Mouse (Mus musculus) forebrain, embryonic 14.5 days (tissue): ENCODE results near the gene Ptgds. TPM values are rescaled to one million over a fixed set of nuclear protein-coding genes. Genes with fewer than 3 reads are reported as not detected.

Experiments
- ATAC-seq: fragments of 200-750 bp; cut with Nextera tagmentation; 2 replicates; pipeline ENCODE4 v1.8.0; 2017; ENCODE audit warnings: mild to moderate bottlenecking, moderate library complexity
- DNase-seq: peaks from one replicate; pipeline ENCODE4 v3.0.0-alpha.2; 2015; ENCODE audit warnings: low spot score
- H3K27ac ChIP-seq: fragments of 300-500 bp; sonication (generic); 2 replicates; pipeline ENCODE4 v1.5.1; 2014; ENCODE audit warnings: low read depth, mild to moderate bottlenecking, control low read depth, low read length, moderate library complexity
- H3K27me3 ChIP-seq: fragments of 300-500 bp; sonication (generic); replicated peaks from 2 replicates; pipeline ENCODE4 v1.6.1; 2014; ENCODE audit warnings: low read length, control low read depth, mixed read lengths; ENCODE audit not compliant: control insufficient read depth, insufficient read depth
- H3K36me3 ChIP-seq: fragments of 300-500 bp; sonication (generic); 2 replicates; pipeline ENCODE4 v1.6.1; 2014; ENCODE audit warnings: low read length, control low read depth; ENCODE audit not compliant: control insufficient read depth, insufficient read depth
- H3K4me1 ChIP-seq: fragments of 300-500 bp; sonication (generic); 2 replicates; pipeline ENCODE4 v1.6.1; 2014; ENCODE audit warnings: antibody characterized with exemption, low read length, control low read depth; ENCODE audit not compliant: control insufficient read depth, insufficient read depth
- H3K4me2 ChIP-seq: fragments of 300-500 bp; sonication (generic); 2 replicates; pipeline ENCODE4 v1.6.1; 2014; ENCODE audit warnings: mild to moderate bottlenecking, control low read depth, low read length
- H3K4me3 ChIP-seq: fragments of 300-500 bp; sonication (generic); 2 replicates; pipeline ENCODE4 v1.5.1; 2014; ENCODE audit warnings: low read depth, low read length, control low read depth
- H3K9ac ChIP-seq: fragments of 300-500 bp; sonication (generic); 2 replicates; pipeline ENCODE4 v1.6.1; 2014; ENCODE audit warnings: mild to moderate bottlenecking, low read length, control low read depth, moderate library complexity
- H3K9me3 ChIP-seq: fragments of 300-500 bp; sonication (generic); replicated peaks from 2 replicates; pipeline ENCODE4 v1.6.1; 2016; ENCODE audit warnings: low read length, control low read depth, mixed read lengths; ENCODE audit not compliant: control insufficient read depth
- WGBS: fragments of 180-500 bp; shearing (Covaris S2); extraction: QIAGEN DNeasy Blood & Tissue Kit; methylation state at CpG from one replicate; pipeline ENCODE4 v1.1.7; 2014; 5-methylcytosine and 5-hydroxymethylcytosine counted together
- polyA plus RNA-seq: library from polyadenylated mRNA; unstranded; fragments of >200 nt; fragmentation: Nextera tagmentation; extraction: Ambion mirVana; gene quantifications from 2 replicates; pipeline ENCODE4 v1.2.1, GENCODE M21; 2014

Ptgds gene
- polyA plus RNA-seq, 1 experiment from 2014 or later = 170 TPM

DNA sequence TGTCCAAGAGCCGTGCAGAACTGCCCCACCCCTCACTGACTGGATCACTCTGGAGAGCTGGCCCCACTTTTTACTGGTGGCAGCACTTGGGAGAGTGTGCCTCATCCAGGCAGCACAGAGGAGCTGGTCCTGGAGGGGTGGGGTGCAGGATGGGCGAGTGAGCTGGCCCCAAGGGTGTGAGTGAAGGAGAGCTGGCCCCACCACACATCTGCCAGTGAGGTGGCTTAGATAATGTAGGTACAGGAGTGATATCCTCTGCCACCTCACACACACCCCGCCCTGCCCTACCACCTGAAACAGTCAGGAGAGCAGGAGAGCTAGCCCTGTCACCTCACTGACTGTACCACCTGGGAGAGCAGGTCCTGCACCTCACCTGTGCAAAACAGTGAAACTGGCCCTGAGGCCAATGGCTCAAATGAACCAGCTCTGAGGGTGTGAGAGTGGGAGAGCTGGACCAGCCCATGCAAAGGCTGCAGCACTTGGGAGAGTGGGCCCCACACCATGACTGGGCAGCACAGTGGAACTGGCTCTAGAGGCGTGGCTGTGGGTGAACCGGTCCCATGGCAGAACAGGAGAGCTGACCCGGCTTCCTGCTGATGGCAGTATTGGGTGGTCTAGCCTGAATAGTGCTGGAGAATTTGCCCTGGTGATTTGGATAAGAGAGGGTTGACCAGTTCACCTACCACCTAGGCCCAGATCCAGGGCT is 18.3 kb upstream of the Ptgds start:
- H3K4me3 ChIP-seq = no peak overlapping the region
- H3K9ac ChIP-seq = no peak overlapping the region
- no peak overlapping the region for H3K4me2 ChIP-seq
- H3K36me3 ChIP-seq = no peaks in the 10 kb centered on the region
- WGBS = 77% methylated on average over 6 of the region's 6 CpGs
- DNase-seq = no peak
- H3K4me1 ChIP-seq = no peaks in the 10 kb centered on the region
- H3K9me3 ChIP-seq = no peaks in the 10 kb centered on the region
- no peak for ATAC-seq
- H3K27me3 ChIP-seq = no peaks in the 10 kb centered on the region
- H3K27ac ChIP-seq = no peak overlapping the region

DNA sequence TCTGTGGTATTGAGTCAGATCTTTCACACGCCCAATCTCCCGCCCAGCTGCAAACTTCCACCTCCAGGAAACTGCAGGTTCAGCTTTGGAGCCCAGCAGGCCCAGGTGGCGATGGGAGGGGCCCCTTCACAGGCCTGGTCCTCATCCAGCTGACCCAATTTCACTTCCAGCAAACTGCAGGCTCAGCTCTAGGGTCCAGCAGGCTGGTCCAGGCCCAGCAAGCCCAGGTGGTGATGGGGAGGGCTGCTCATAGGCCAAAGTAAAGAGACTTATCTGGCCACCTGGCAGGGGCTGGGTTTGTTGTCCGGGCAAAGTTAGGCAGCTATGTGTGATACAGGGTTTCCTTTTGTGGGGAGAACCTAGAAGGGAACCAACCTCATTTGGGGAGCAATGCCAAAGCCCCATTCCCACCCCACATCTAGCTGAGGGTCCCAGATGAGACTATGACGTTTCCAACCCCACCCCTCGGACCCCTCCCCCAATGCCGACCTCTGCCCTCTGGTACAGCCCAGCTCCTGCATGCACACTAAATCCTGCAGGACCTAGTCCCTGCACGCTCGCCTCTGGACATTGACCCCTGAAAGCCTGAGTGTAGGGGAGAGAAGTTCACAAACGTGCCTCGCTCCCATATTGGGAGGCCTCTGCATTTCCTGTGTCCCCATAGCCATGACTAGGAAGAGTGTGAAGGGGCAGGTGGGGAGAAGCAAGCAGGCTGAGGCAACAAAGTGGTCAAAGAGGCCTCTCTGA is 15.2 kb upstream of the Ptgds start:
- DNase-seq = no peak
- H3K36me3 ChIP-seq = no peaks in the 10 kb centered on the region
- H3K27ac ChIP-seq = no peak overlapping the region
- 70% methylated on average over 11 of the region's 11 CpGs for WGBS
- H3K4me2 ChIP-seq = no peak overlapping the region
- H3K4me3 ChIP-seq = no peak overlapping the region
- H3K4me1 ChIP-seq = no peaks in the 10 kb centered on the region
- no peak for ATAC-seq
- no peaks in the 10 kb centered on the region for H3K9me3 ChIP-seq
- no peak overlapping the region for H3K9ac ChIP-seq
- H3K27me3 ChIP-seq = no peaks in the 10 kb centered on the region

DNA sequence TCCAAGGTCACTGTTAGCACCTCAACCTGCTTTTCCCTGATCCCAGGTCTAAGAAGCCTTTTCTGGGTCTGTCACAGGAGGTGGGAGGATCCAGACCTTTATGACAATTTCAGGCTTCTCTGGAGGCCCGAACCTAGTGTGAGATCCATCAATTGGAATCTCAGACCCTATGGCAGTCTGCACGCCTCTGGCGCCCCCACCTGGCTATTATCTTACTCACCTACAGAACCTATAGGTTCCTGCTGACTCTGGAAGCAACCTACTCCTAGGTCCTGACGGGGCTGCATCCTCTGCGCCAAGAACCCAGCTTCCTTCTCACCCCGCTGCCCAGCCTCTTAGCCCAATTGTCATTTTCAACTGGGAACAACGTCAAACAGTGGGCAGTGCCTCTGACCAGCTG is 13.1 kb upstream of the Ptgds start:
- Histone ChIP-seq H3K9me3 (no peaks in the 10 kb centered on the region), H3K4me2 (no peak overlapping the region), H3K36me3 (no peaks in the 10 kb centered on the region), H3K27ac (no peak overlapping the region), H3K9ac (no peak overlapping the region), H3K4me3 (no peak overlapping the region), H3K4me1 (no peaks in the 10 kb centered on the region), H3K27me3 (no peaks in the 10 kb centered on the region)
- DNase-seq = peak; percentile 48
- no peak for ATAC-seq
- 21% methylated on average over 7 of the region's 7 CpGs for WGBS

DNA sequence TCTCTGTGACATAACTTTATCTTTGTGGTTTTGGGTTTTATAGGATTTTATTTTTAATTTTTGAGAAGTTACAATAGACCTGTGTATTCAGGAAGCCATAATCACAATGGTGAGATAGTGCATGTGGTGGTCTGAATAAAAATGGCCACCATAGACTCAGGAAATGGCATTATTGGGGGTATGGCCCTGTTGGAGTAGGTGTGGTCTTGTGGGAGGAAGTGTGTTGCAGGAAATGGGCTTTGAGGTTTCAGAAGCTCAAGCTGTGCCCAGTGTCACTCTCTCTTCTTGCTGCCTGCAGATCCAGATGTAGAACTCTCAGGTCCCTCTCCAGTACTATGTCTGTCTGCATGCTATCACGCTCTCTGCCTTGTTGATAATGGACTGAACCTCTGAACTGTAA is 10.7 kb upstream of the Ptgds start:
- Histone ChIP-seq H3K4me1 (no peaks in the 10 kb centered on the region), H3K4me2 (no peak overlapping the region), H3K9ac (no peak overlapping the region), H3K27ac (no peak overlapping the region), H3K9me3 (no peaks in the 10 kb centered on the region), H3K27me3 (no peaks in the 10 kb centered on the region), H3K4me3 (no peak overlapping the region), H3K36me3 (no peaks in the 10 kb centered on the region)
- 81% methylated on average over 1 of the region's 1 CpGs for WGBS
- ATAC-seq (no peak), DNase-seq (no peak)

DNA sequence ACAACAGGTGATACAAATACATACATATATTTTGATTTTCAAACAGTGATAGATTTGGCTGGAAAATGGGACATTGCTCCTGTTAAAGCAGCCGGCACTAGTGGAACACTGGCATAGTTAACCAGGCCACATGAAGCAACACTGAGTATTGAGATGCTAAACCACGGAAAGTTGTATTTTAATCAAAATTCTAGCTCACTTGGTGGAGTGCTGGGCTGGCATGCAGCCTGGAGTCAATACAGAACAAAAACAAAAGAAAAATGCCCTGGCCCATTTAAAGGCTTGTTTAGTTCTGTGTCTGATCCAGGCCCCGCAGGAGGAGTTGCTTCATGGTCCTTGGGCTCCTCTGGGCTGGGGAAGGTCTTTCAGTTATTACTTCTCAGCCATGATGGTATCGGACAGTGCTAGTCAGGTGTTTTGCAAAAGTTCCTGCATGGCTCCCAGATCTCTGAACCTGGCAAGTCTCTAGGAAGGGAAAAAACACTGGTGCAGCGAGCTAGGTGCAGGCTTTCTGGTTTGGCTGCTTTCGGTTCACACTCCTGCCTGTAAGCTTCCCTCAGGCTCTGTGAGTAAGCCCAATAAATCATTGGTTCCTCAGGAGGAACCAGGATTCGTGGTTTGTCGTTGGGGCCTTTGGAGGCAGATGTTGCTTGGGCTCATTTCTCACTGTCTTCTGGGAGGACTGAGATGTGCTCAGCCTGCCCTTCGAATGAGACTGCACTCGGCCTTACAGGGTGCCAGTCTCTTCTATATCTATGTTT is 9.9 kb upstream of the Ptgds start:
- H3K36me3 ChIP-seq = no peaks in the 10 kb centered on the region
- H3K4me3 ChIP-seq = no peak overlapping the region
- 76% methylated on average over 10 of the region's 10 CpGs for WGBS
- H3K27ac ChIP-seq = no peak overlapping the region
- H3K4me2 ChIP-seq = no peak overlapping the region
- no peak overlapping the region for H3K9ac ChIP-seq
- H3K4me1 ChIP-seq = no peaks in the 10 kb centered on the region
- no peaks in the 10 kb centered on the region for H3K27me3 ChIP-seq
- H3K9me3 ChIP-seq = no peaks in the 10 kb centered on the region
- DNase-seq (no peak), ATAC-seq (no peak)

DNA sequence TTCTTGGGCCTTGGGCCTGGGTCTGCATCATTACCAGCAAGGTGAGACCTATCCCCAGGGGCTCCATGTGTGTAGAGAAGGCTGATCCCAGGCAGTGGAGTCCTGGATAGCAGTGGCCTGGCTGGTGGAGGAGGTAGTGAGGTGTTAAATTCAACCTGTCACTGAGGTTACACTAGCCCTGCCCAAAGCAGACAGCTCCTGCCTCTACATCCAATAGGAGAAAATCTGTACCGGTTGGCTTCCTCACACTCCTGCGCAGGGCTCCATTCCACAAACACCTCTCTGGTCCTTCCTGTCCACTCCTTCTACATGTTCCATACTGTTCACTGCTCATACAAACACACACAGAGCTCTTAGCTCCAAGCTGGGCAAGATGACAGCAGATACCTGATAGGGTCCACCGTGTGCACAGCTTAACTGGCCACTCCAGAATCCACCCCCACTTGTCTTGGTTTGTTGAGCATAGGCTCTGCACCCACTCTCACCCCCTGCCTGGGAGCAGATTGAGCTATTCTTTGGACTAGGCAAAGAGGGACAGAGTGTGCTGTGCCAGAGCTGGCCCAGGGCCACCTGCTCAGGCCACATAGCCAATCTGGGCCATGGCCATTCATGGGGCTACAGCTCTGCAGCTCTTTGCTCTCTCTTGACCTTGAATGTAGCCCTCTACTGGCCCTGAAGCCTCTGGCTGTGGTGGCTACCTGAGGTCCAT is 8.3 kb upstream of the Ptgds start:
- no peak overlapping the region for H3K4me2 ChIP-seq
- DNase-seq = no peak
- H3K27ac ChIP-seq = no peak overlapping the region
- H3K36me3 ChIP-seq = no peaks in the 10 kb centered on the region
- H3K9me3 ChIP-seq = no peaks in the 10 kb centered on the region
- ATAC-seq = no peak
- no peaks in the 10 kb centered on the region for H3K4me1 ChIP-seq
- H3K9ac ChIP-seq = no peak overlapping the region
- no peaks in the 10 kb centered on the region for H3K27me3 ChIP-seq
- WGBS = 97% methylated on average over 3 of the region's 3 CpGs
- no peak overlapping the region for H3K4me3 ChIP-seq

DNA sequence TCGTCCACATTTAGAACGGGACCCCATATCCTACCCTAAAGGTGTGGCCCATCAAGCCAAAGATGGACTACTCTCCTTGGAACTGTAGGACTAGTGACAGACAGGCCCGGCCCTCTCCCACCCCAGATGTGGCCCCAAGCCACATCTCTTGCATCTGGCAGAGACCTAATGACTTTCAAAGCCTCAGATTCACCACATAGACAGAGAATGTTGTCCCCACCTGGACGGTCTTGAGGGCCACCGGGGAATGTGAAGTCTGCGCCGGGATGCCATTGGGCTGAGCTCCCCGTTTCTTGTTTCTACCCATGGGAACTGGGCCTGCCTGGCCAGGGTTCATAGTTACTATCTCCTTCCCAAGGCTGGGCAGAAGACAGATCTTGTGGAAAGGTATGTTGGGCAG is 7.7 kb upstream of the Ptgds start:
- H3K27ac ChIP-seq = no peak overlapping the region
- H3K9me3 ChIP-seq = no peaks in the 10 kb centered on the region
- H3K36me3 ChIP-seq = no peaks in the 10 kb centered on the region
- H3K9ac ChIP-seq = no peak overlapping the region
- H3K4me1 ChIP-seq = no peaks in the 10 kb centered on the region
- 89% methylated on average over 8 of the region's 8 CpGs for WGBS
- no peak overlapping the region for H3K4me3 ChIP-seq
- ATAC-seq (no peak), DNase-seq (no peak)
- no peak overlapping the region for H3K4me2 ChIP-seq
- no peaks in the 10 kb centered on the region for H3K27me3 ChIP-seq

DNA sequence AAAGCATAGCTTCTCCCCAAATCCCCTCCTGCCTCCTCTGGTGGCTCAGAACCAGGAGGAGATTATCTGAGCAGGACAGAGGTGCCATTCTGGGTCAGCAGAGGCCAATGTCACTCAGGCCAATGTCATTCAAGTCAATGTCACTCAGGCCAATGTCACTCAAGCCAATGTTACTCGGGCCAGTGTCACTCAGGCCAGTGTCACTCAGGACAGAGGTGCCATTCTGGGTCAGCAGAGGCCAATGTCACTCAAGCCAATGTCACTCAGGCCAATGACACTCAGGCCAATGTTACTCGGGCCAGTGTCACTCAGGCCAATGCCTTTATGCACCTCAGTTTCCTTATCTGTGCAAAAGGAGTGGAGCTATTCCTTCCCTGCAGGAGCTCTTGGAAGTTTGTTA is 2.7 kb upstream of the Ptgds start:
- H3K27me3 ChIP-seq = no peaks in the 10 kb centered on the region
- H3K36me3 ChIP-seq = no peaks in the 10 kb centered on the region
- no peak overlapping the region for H3K4me3 ChIP-seq
- DNase-seq = no peak
- H3K9me3 ChIP-seq = no peaks in the 10 kb centered on the region
- H3K9ac ChIP-seq = no peak overlapping the region
- 84% methylated on average over 2 of the region's 2 CpGs for WGBS
- no peak overlapping the region for H3K4me2 ChIP-seq
- H3K4me1 ChIP-seq = peaks cover 8% of the 10 kb centered on the region; the same call in 1 of the 2 replicates
- H3K27ac ChIP-seq = no peak overlapping the region
- ATAC-seq = no peak
